Mouse (Mus musculus) layer of hippocampus, adult 9-11 months (tissue): ENCODE data around the gene Gm43552.
"Not testable (repeated sequence)": the region's sequence is repeated elsewhere in the genome, so short reads cannot be mapped to it uniquely, and the experiment has no call there.

Source experiments
- DNase-seq: peaks from one replicate; pipeline ENCODE4 v3.0.0; 2022

Gm43552 gene

GRCm38 (mm10) chr5:65492716-65493531, at the start of gene Gm43552:
Gene Gm43552 (minus strand): TSS chr5:65492833.
- DNase-seq, result peak; percentile 97

GRCm38 (mm10) chr5:65541889-65542288, 49.3 kb upstream of the Gm43552 start:
- DNase-seq, result no peak

GRCm38 (mm10) chr5:65539786-65540185, 47.2 kb upstream of the Gm43552 start:
- DNase-seq, result no peak

- DNase-seq, result no peak
Measured at GRCm38 (mm10) chr5:65538829-65539228, 46.2 kb upstream of the Gm43552 start.

GRCm38 (mm10) chr5:65538121-65538520, 45.5 kb upstream of the Gm43552 start:
- DNase-seq, result no peak

DNA sequence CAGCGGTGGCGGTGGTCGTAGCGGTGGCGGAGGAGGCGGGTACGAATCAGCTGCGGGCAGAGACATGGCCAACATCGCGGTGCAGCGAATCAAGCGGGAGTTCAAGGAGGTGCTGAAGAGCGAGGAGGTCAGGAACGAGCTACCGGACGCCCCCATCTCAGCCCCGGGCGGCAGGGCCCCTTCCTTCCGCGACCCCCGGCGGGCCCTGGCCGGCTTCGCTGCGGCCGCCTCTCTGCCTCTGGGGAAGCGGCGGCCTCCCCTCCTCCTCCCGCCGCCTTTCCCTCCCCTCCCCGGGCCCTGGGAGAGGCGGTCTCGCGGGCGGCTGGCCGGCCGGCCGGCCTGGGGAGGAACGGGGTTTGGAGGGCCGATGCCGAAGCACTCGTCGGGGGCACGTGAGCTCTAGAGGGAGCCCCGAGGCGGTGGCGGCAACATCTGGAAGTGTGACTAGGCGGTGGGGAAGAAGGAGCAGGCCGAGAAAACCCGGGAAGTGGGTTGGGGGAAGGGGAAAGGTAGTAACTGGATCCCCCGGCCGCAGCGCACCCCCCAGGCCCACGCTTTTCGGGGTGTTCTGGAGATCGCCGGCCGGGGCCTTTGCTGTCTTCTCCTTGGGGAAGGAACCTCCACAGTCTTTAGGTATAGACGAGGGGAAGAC, 44.9 kb upstream of the Gm43552 start:
- peak; percentile 26 for DNase-seq

DNA sequence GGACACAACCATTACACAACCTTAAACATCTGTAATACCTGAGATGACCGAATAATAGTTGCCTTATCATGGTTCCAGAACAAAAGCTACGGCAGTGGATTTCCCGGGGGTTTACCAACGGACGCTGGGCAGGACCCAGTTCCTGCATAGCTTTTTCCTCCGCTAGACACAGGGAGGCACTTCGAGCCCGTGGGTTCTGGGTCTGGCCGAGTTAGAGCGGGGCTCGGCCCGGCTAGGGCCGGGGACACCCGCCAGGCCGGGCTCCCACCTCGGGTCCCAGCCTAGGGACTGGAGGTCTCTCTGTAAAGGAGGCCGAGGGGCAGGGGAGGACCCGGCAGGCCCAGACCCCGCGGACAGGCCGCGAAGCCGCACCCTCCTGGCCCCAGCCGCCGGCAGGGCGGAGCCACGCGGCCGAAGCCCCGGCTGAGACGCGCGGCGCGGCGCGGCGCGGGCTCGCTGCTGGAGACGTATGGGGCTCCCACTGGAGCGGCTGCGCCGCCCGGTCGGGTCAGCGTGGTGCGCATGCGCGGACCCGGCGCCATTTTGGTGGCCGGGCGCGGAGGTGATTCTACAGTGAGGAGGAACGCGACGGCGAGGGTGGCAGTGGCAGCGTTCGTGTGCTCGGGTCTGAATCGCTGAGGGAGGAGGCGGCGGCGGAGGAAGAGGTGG, 44.3 kb upstream of the Gm43552 start, which contains the start of the genes Smim14 and Ube2k:
Gene Smim14 (minus strand): TSS at position 434 of the 669 bp plus-strand sequence.
Gene Ube2k (plus strand): TSS at position 483 of the 669 bp plus-strand sequence.
- DNase-seq, result peak; percentile 94

- not testable (repeated sequence) for DNase-seq
Measured at GRCm38 (mm10) chr5:65536068-65536465, 43.4 kb upstream of the Gm43552 start.

DNA sequence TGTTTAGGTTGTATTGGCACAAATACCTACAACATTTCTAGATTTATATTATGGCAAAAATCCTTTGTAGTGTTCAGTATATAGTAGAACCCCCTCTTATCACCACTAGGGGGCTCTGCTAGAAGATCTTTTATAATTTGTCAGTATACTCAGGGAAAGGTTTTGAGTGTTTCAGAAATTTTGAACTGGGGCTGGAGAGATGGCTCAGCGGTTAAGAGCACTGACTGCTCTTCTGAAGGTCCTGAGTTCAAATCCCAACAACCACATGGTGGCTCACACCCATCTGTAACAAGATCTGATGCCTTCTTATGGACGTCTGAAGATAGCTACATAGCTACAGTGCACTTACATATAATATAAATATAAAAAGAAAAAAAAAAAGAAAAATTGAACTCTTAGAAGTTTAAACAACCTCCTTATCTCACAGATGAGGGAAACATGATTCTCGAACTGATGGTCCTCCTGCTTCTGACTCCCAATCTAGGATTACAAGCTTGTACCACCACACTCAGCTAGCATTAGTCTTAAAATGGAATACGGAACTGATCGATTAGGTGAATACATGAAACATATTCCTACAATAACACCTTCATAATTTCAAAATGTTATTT, 42.9 kb upstream of the Gm43552 start:
- DNase-seq, result peak; percentile 21

DNA sequence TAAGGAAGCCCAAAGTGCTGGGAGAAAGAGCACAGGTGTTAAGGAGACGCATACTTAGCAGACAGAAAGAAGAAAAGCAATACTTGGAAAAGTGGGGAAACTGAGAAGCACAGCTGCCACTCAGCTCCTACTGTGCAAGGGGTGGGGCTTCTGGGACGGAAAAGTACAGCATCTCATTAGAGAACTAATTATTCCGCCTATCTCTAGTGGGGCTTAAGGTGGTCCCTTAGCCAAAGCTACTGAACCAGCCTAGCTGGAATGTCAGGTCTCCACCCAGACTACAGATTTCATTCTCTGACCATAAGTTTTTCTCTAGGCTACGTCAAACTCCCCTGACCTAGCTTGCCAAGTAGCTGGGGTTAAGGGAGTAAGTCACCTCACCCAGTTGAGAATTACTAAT, 41.9 kb upstream of the Gm43552 start:
- DNase-seq, result no peak

GRCm38 (mm10) chr5:65531283-65531682, 38.6 kb upstream of the Gm43552 start:
- no peak for DNase-seq

GRCm38 (mm10) chr5:65525674-65526443, 33.2 kb upstream of the Gm43552 start:
- no peak for DNase-seq

DNA sequence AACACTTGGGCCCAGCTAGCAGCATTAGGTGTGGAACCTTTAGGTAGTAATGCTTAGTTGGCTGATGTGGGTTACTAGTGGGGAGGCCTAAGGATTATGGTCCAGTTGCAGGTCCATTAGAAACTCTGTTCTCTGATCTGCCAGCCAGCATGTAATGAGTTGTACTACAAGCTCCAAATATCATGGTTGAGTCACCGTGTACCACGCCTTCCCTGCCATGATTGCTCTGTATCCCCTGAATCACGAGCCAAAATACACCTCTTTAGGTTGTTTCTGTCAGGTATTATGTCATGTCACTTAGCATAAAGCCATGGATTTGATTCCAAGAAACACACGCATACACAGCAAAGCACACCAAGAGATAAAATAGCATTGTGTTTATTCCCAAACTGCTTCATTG, 32.2 kb upstream of the Gm43552 start:
- no peak for DNase-seq

- DNase-seq, result no peak
Measured at GRCm38 (mm10) chr5:65521803-65522202, 29.2 kb upstream of the Gm43552 start.

DNA sequence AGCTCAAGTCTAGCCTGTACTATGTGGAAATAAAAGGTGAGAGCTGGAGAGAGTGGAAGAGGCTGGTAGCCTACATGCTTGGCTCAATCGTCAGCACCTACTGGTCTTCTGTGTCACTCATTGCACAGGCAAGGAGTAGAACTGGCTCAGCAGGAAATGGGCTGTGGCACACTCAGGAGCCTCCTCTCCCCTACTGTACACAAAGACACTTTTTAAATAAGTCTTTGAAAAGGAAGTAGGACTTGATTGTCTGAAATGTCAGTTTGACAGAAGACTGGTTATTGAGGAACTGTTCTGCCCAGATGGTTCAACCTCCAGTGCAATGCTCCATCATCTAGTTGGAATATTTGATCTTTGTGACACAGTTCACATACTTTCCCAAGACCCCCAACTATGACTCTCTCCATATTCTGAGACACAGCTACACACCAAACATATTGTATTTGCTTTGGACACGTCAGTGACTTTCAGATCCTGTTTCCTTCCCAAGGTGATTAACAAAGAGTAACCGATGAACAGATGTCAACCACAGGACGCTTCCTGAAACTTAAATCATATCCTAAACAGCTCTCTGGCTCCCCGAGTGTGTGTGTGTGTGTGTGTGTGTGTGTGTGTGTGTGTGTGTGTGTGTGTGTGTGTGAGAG, 22.1 kb upstream of the Gm43552 start:
- DNase-seq, result no peak

DNA sequence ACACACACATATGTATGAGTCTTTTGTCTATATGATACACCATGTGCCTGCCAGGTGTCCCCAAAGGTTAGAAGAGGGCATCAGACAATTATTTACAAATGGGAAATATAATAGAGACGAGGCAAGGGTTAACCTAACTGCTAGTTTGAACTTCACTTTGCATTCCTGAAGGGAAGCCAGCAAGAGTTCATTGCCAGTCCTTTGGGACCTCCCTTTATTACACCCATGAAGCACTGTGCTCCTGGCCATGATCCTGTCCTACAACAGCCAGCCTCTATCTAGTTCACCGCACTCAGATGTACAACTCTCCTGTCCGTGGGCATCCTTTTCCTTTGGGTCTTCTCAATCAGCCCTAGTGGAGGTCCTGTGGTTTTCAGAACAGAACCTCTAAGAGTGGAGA, 20.9 kb upstream of the Gm43552 start:
- DNase-seq, result no peak

DNA sequence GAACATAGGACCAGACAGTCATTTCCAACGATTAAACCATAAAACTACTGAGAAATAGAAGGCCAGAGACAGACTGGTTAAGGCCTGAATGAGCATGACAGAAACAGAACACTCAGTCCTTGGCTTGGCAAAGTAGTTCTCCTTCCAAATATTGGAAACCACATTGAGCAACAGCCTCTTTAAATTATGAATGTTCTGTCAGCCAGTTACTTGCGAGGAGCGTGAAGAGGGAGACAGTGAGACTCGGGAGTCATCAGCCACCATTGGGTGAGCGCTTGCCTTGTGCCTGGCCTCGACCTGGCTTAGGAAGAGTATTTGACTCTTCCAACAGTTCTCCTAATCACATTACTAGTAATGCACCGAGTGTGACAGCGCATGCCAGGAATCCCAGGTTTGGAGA, 15.8 kb upstream of the Gm43552 start:
- DNase-seq, result no peak

DNA sequence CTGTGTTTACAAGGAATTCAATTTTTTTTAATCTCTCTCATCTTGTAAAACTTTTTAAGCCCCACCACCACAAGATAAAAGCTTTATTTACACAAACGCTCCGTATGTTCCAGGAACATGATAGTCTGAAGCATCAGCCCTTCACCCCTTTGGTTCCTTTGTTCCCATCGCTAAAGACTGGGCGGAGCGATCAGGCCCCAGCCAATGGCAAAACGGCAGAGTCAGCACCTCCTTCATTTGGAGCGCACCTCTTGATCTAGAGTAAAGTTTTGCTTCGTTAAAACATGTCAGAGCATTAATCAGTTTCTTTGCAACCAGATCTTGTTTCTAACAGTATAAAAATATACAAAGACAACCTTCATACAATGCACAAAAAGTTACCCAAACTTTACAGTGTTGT, 13.2 kb upstream of the Gm43552 start:
- no peak for DNase-seq

DNA sequence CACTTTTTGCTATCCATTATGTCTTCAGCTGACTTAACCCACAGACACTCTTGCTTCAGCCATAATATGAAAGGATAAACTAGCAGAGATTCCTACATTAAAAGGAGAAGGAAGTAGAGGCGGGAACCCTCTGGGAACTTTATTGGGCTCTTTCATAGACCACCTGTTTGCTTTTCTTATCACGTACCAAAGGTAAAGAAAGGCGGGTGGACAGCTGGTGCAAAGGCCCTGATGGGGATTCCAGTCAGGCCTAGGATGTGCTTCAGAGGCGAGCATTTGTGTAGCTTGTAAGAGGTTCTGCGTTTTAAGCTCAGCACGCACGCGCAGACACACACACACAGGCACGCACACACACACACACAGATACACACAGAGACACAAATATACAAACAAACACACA, 8.8 kb upstream of the Gm43552 start:
- no peak for DNase-seq

- DNase-seq, result no peak
Measured at GRCm38 (mm10) chr5:65500231-65500630, 7.6 kb upstream of the Gm43552 start.

DNA sequence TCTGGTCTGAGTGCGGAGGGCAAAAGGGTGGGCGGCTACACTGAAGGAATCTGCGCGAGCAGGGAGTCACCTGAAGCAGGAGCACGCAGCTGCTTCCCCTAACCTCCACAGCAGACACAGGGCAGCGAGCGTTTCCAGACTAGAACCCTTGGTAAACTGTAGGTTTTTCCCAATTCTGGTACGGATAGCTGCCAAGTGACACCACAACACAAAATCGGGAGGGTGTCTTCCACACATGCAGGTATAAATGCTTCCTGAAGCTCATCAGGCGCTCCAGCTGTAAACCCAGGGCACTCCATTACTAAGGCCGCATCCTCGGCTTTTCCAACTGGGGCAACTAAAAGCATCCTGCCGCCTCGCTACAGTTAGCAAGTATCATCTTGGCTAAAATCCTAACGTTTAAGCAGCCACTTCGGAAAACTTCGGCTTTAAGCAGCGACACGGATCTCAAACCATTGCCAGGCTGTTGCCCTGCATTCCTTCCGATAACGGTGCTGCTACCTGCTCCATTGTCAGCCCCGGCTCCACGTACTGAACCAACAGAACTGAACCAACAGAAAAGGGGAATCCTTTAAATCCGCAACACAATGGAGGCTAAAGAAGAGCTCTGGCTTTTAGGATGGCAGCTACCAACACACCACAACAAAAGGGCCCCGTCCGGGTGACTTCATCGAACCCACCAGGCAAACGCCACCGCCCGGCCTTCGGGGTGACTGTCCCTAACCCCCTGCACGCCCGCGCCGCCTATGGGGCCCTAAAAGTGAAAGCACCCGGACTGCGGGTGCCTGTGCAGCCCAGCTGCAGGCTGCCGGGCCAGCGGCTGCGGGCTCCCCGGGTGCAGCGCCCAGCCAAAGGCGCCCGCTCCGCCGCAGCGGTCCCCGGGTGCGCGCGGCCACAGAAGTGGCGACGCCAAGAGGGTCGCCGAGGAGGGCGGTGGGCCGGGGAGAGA, 592 bp downstream of the Gm43552 start:
- peak; percentile 65 for DNase-seq
